Mouse (Mus musculus): ENCODE measurements at regions not wholly inside any gene's neighbourhood (a gene's known extent, or its start where the extent isn't known, plus 50 kb on each side); places are given as distances from the start of the nearest gene placed in this dataset.

- TF ChIP-seq CTCF (IDR thresholded peaks at IDR 0.05; ENCODE audit: borderline replicate concordance, control insufficient read depth, extremely low read depth, insufficient read depth, low read length, poor library complexity) (no peak), POLR2A (IDR thresholded peaks at IDR 0.05; ENCODE audit: control insufficient read depth, extremely low read depth, insufficient read depth, low read length, poor library complexity) (no peak)
Observed at GRCm38 (mm10) chr15:87068261-87068660, 475.8 kb upstream of the Fam19a5 start.

All from thymus, adult 2 months (tissue).